Mouse (Mus musculus): Measurements from ENCODE around the gene Gm10310. TPM values are rescaled to one million over a fixed set of nuclear protein-coding genes. Genes with fewer than 3 reads are reported as not detected.
"Not testable (repeated sequence)": the region's sequence is repeated elsewhere in the genome, so short reads cannot be mapped to it uniquely, and the experiment has no call there.

The Gm10310 gene
- not detected in 2 replicates for polyA plus RNA-seq (2014; fragmentation: Nextera tagmentation; extraction: Ambion mirVana)

GRCm38 (mm10) chr10:129984962-129985361 lies at the start of gene Gm10310:
Gm10310 (minus strand) TSS chr10:129985062.
- not testable (repeated sequence) for ATAC-seq (ENCODE audit: low FRiP score); DNase-seq (ENCODE audit: low spot score); H3K36me3 ChIP-seq (replicated peaks; ENCODE audit: control insufficient read depth, insufficient read depth); H3K4me3 ChIP-seq (replicated peaks; ENCODE audit: low read length); H3K9me3 ChIP-seq (ENCODE audit: control insufficient read depth, low read length); H3K27ac ChIP-seq; H3K27me3 ChIP-seq (ENCODE audit: control insufficient read depth, insufficient read depth, low read length); H3K4me1 ChIP-seq (replicated peaks; ENCODE audit: control insufficient read depth, insufficient read depth, low read length); H3K9ac ChIP-seq; H3K4me2 ChIP-seq (replicated peaks)
- no CpG with 5 or more reads among the region's 1 CpGs for WGBS

DNA sequence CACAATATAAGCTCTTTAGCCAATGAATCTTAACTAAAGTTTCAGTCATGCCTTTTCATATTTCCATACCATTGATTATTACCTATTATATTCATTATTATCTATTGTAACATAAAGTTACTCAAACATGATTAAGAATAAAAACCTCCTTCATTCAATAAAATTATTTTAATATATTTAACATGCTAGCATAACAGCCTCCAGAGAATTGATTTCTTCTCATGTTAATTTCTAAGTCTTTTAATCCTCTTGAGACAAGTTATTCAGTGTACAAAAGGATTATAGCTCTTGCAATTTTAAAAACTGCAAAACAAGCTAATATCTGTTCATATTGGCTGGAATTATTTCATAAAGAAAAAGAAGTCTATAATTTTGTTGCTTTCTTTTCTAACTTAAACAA lies 45.2 kb upstream of the Gm10310 start, which contains the start of gene Olfr821:
Gene Olfr821, plus strand, starts transcription at position 301 of the 400 bp plus-strand sequence.
- H3K27ac ChIP-seq: no peak within 1 kb of the TSS
- no peaks in the 10 kb centered on the region for H3K27me3 ChIP-seq (ENCODE audit: control insufficient read depth, insufficient read depth, low read length)
- DNase-seq (ENCODE audit: low spot score) (no peak), ATAC-seq (ENCODE audit: low FRiP score) (no peak)
- H3K4me3 ChIP-seq (replicated peaks; ENCODE audit: low read length): no peak within 1 kb of the TSS
- H3K36me3 ChIP-seq (replicated peaks; ENCODE audit: control insufficient read depth, insufficient read depth): no peaks in the 10 kb centered on the region
- no peak within 1 kb of the TSS for H3K9ac ChIP-seq
- no peak within 1 kb of the TSS for H3K4me2 ChIP-seq (replicated peaks)
- no peaks in the 10 kb centered on the region for H3K4me1 ChIP-seq (replicated peaks; ENCODE audit: control insufficient read depth, insufficient read depth, low read length)
- H3K9me3 ChIP-seq (ENCODE audit: control insufficient read depth, low read length): no peaks in the 10 kb centered on the region

GRCm38 (mm10) chr10:130012321-130012720 lies 27.5 kb upstream of the Gm10310 start, which contains the start of gene Olfr820:
Olfr820 (plus strand) TSS chr10:130012621.
- Histone ChIP-seq H3K9me3 (ENCODE audit: control insufficient read depth, low read length) (no peaks in the 10 kb centered on the region), H3K4me2 (replicated peaks) (no peak within 1 kb of the TSS), H3K36me3 (replicated peaks; ENCODE audit: control insufficient read depth, insufficient read depth) (no peaks in the 10 kb centered on the region), H3K27ac (no peak within 1 kb of the TSS), H3K4me1 (replicated peaks; ENCODE audit: control insufficient read depth, insufficient read depth, low read length) (no peaks in the 10 kb centered on the region), H3K9ac (no peak within 1 kb of the TSS), H3K27me3 (ENCODE audit: control insufficient read depth, insufficient read depth, low read length) (no peaks in the 10 kb centered on the region), H3K4me3 (replicated peaks; ENCODE audit: low read length) (no peak within 1 kb of the TSS)
- ATAC-seq (ENCODE audit: low FRiP score) (no peak), DNase-seq (ENCODE audit: low spot score) (no peak)

GRCm38 (mm10) chr10:130005366-130005765 lies 20.5 kb upstream of the Gm10310 start:
- not testable (repeated sequence) for ATAC-seq (ENCODE audit: low FRiP score); DNase-seq (ENCODE audit: low spot score); H3K36me3 ChIP-seq (replicated peaks; ENCODE audit: control insufficient read depth, insufficient read depth); H3K9me3 ChIP-seq (ENCODE audit: control insufficient read depth, low read length); H3K4me1 ChIP-seq (replicated peaks; ENCODE audit: control insufficient read depth, insufficient read depth, low read length); H3K27me3 ChIP-seq (ENCODE audit: control insufficient read depth, insufficient read depth, low read length); H3K4me3 ChIP-seq (replicated peaks; ENCODE audit: low read length); H3K4me2 ChIP-seq (replicated peaks); H3K9ac ChIP-seq; H3K27ac ChIP-seq
- 85% methylated on average over 4 of the region's 4 CpGs for WGBS

- H3K27ac ChIP-seq; H3K9ac ChIP-seq; H3K36me3 ChIP-seq (replicated peaks; ENCODE audit: control insufficient read depth, insufficient read depth); ATAC-seq (ENCODE audit: low FRiP score); H3K4me1 ChIP-seq (replicated peaks; ENCODE audit: control insufficient read depth, insufficient read depth, low read length); H3K4me2 ChIP-seq (replicated peaks); H3K9me3 ChIP-seq (ENCODE audit: control insufficient read depth, low read length); DNase-seq (ENCODE audit: low spot score); H3K27me3 ChIP-seq (ENCODE audit: control insufficient read depth, insufficient read depth, low read length); H3K4me3 ChIP-seq (replicated peaks; ENCODE audit: low read length): not testable (repeated sequence)
- 87% methylated on average over 4 of the region's 4 CpGs for WGBS
These were observed 19.2 kb upstream of the Gm10310 start for GRCm38 (mm10) chr10:130004104-130004503.

- DNase-seq (ENCODE audit: low spot score); H3K9me3 ChIP-seq (ENCODE audit: control insufficient read depth, low read length); ATAC-seq (ENCODE audit: low FRiP score); H3K4me3 ChIP-seq (replicated peaks; ENCODE audit: low read length); H3K9ac ChIP-seq; H3K4me2 ChIP-seq (replicated peaks); H3K27ac ChIP-seq; H3K27me3 ChIP-seq (ENCODE audit: control insufficient read depth, insufficient read depth, low read length); H3K4me1 ChIP-seq (replicated peaks; ENCODE audit: control insufficient read depth, insufficient read depth, low read length); H3K36me3 ChIP-seq (replicated peaks; ENCODE audit: control insufficient read depth, insufficient read depth): not testable (repeated sequence)
- WGBS: no CpG with 5 or more reads among the region's 3 CpGs
These were observed 3.0 kb downstream of the Gm10310 start for GRCm38 (mm10) chr10:129981867-129982266.

GRCm38 (mm10) chr10:129976040-129976439 lies 8.8 kb downstream of the Gm10310 start, which contains the start of gene Olfr247:
Olfr247 (minus strand) TSS chr10:129976140.
- H3K36me3 ChIP-seq (replicated peaks; ENCODE audit: control insufficient read depth, insufficient read depth); H3K4me3 ChIP-seq (replicated peaks; ENCODE audit: low read length); ATAC-seq (ENCODE audit: low FRiP score); H3K9me3 ChIP-seq (ENCODE audit: control insufficient read depth, low read length); H3K4me1 ChIP-seq (replicated peaks; ENCODE audit: control insufficient read depth, insufficient read depth, low read length); H3K27ac ChIP-seq; H3K4me2 ChIP-seq (replicated peaks); H3K9ac ChIP-seq; H3K27me3 ChIP-seq (ENCODE audit: control insufficient read depth, insufficient read depth, low read length); DNase-seq (ENCODE audit: low spot score): not testable (repeated sequence)
- no CpG with 5 or more reads among the region's 2 CpGs for WGBS

DNA sequence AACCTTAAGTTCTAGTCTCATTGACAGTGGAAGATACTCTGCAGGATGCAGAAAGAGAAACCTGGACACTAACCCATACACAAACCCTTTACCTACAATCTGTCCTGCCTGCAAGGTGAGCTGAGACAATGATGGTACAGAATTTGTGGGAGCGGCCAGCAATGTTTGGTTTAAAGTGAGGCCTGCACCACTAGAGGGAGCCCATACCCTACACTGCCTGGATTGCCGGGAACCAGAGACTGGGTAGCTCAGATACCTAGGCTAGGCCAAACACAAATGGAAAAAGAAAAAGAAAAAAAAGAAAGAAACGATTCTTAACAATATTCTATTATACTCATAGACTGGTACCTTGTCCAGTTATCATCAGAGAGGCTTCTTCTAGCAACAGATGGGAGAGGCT lies 11.9 kb downstream of the Gm10310 start:
- H3K9ac ChIP-seq; DNase-seq (ENCODE audit: low spot score); H3K4me2 ChIP-seq (replicated peaks); H3K36me3 ChIP-seq (replicated peaks; ENCODE audit: control insufficient read depth, insufficient read depth); H3K9me3 ChIP-seq (ENCODE audit: control insufficient read depth, low read length); ATAC-seq (ENCODE audit: low FRiP score); H3K4me3 ChIP-seq (replicated peaks; ENCODE audit: low read length); H3K27ac ChIP-seq; H3K27me3 ChIP-seq (ENCODE audit: control insufficient read depth, insufficient read depth, low read length); H3K4me1 ChIP-seq (replicated peaks; ENCODE audit: control insufficient read depth, insufficient read depth, low read length): not testable (repeated sequence)
- WGBS: no CpG with 5 or more reads among the region's 3 CpGs

- H3K36me3 ChIP-seq (replicated peaks; ENCODE audit: control insufficient read depth, insufficient read depth); H3K4me1 ChIP-seq (replicated peaks; ENCODE audit: control insufficient read depth, insufficient read depth, low read length); DNase-seq (ENCODE audit: low spot score); H3K4me3 ChIP-seq (replicated peaks; ENCODE audit: low read length); H3K27ac ChIP-seq; H3K9ac ChIP-seq; H3K4me2 ChIP-seq (replicated peaks); H3K27me3 ChIP-seq (ENCODE audit: control insufficient read depth, insufficient read depth, low read length); H3K9me3 ChIP-seq (ENCODE audit: control insufficient read depth, low read length); ATAC-seq (ENCODE audit: low FRiP score): not testable (repeated sequence)
- WGBS: 81% methylated on average over 2 of the region's 2 CpGs
These were observed 17.7 kb downstream of the Gm10310 start, which contains the start of gene Olfr819 for GRCm38 (mm10) chr10:129967166-129967565. Olfr819 (minus strand) TSS chr10:129967266.

DNA sequence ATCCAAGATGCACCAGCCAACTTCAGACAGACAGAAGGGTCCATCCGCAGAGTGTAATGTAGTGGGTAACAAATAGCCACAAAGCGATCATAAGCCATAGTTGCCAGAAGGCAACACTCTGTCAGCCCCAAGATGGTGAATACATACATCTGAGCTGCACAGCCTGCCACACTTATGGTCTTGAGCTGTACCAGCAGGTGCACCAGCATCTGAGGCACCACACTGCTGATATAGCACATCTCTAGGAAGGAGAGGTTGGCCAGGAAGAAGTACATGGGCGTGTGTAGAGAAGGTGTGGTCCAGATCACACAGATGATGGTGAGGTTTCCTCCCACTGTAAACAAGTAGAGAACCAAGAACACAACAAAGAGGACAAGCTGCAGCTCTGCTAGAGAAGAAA lies 18.6 kb downstream of the Gm10310 start:
- H3K4me1 ChIP-seq (replicated peaks; ENCODE audit: control insufficient read depth, insufficient read depth, low read length): not testable (repeated sequence)

More for the DNA sequence above, 18.6 kb downstream of the Gm10310 start:
- DNase-seq (ENCODE audit: low spot score); ATAC-seq (ENCODE audit: low FRiP score); H3K36me3 ChIP-seq (replicated peaks; ENCODE audit: control insufficient read depth, insufficient read depth); H3K9me3 ChIP-seq (ENCODE audit: control insufficient read depth, low read length); H3K4me2 ChIP-seq (replicated peaks); H3K27me3 ChIP-seq (ENCODE audit: control insufficient read depth, insufficient read depth, low read length); H3K27ac ChIP-seq; H3K9ac ChIP-seq; H3K4me3 ChIP-seq (replicated peaks; ENCODE audit: low read length): not testable (repeated sequence)
- WGBS: 96% methylated on average over 2 of the region's 3 CpGs

Measured in hindbrain, embryonic 14.5 days (tissue).